Mouse (Mus musculus) urinary bladder, postnatal 10 days (tissue): Measurements from ENCODE around the gene Grifin.

ENCODE experiments used
- DNase-seq: peaks from one replicate; pipeline ENCODE4 v3.0.0; 2022; ENCODE audit warnings: low spot score

Gene Grifin

DNA sequence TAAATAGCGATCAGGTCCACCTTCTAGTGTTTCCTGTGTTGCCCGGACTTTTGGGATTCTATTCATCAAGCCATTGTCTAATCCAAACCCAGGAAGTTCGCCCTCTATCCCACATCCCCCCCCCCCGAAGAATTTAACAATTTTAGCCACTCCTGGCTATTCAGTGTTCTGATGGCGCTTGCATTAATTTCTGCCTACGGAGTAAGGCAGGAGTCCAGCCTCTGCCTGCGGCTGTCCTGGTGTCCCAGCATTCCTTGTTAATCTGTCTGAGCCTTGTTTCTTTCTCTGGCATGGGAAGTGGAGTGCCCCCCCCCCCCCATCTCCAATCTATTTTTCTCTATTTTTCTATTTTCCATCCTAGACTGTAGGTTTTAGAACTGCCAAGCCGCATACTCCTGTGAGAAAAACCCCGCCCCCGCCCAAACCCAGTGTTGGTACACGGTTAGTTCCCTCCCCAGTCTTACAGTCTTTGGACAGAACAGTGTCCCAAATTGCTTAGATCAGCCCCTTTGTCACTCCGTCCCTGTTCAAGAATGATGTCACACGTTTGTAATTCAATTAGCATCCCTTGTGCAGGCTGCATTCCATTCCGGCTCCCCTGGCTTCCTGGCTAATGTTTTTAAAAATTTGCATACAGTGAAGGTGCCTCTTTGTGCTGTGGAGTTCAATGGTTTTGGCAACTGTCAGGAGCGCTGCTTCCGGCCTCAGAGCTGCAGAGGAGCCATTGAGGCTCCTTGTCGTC, 15.4 kb downstream of the Grifin start:
- no peak for DNase-seq

DNA sequence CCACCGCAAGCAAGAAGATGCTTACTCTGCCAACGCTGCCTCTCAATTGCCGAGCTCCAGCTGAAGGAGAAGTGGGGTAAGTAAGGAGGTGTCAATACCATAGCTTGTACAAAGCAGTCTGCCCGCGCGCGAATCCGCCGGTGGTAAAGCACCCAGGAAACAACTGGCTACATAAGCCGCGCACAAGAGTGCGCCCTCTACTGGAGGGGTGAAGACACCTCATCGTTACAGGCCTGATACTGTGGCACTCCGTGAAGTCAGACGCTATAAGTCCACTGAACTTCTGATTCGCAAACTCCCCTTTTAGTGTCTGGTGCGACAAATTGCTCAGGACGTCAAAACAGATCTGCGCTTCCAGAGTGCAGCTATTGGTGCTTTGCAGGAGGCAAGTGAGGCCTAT, 18.5 kb downstream of the Grifin start:
- no peak for DNase-seq

DNA sequence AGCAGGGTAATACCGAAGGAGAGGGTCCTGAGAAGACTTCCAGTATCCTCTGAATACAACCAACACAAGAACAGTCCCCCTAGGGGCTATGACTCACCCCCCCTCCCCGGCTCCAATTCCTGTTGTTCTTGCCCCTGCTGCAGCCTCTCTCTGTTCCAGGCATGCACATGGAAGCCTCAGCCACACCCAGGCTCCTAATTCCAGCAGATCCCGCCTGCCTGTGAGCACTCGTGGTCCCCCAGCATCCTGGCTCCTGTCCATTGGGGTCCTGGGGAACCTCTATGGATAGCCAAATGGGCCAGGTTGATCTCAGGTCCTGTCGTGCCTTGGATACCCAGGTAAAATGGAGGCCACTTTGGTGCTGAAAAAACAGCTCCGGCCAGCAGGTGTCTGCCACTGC, 19.2 kb downstream of the Grifin start:
- DNase-seq: no peak

DNA sequence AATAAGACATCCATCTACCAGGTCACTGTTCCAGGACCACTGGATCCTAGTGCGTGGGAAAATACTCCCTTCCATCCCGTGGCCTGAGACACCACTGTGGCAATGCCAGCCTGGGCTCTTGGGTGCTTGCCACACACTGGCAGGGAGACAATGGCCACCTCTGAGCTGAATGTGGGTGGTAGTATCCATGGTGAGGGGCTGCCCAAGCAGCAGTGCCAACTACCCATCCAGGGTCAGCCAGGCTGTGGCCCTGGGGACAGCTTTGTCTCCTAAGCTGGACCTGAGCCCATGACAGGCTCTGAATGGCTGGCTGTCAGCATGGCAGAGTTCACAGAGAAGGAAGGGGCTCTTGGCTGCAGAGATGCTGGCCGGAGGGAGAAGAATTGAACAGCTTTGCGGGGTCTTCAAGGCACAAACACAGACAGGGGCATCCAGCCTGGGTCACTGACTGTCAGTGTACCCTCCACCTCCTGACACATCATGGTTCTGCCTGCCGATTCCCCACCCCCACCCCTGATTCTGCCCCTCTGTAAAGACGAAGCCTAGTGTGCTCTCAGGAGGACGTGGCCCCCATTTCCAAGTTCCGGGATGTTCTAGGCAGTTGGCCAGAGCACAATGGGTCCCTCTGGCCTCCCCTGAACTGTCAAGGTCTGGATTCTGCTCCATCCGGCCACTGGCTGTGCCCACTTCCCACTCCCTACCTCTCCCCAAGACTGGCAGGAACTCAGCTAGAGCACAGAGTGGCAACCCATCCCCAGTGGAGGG, 21.9 kb downstream of the Grifin start:
- DNase-seq: no peak

GRCm38 (mm10) chr5:140540106-140540505, 24.8 kb downstream of the Grifin start:
- peak; percentile 57 for DNase-seq

GRCm38 (mm10) chr5:140538111-140538683, 26.7 kb downstream of the Grifin start:
- no peak for DNase-seq

- DNase-seq: no peak
Measured at GRCm38 (mm10) chr5:140526754-140527153, 38.1 kb downstream of the Grifin start.

DNA sequence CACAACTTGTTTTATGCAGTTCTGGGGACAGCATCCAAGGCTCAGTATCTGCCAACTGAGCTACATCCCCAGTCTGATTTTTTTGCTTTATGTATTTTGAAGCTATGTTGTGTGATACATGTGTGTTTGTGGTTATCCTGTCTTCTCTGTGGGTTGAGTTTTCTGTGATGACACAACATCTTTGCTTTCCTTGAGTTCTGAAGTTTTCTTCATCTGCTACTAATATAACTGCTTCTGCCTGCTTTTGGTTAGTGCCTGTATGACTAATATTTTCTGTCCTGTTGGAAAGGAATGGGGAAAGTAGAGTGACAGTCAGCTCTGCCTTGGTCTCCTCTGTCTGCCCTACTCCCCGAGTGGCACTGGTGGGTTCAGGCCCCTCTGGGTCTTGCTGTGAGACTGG, 43.7 kb downstream of the Grifin start:
- DNase-seq: no peak

- no peak for DNase-seq
Measured at GRCm38 (mm10) chr5:140517921-140518230, 47.0 kb downstream of the Grifin start.

DNA sequence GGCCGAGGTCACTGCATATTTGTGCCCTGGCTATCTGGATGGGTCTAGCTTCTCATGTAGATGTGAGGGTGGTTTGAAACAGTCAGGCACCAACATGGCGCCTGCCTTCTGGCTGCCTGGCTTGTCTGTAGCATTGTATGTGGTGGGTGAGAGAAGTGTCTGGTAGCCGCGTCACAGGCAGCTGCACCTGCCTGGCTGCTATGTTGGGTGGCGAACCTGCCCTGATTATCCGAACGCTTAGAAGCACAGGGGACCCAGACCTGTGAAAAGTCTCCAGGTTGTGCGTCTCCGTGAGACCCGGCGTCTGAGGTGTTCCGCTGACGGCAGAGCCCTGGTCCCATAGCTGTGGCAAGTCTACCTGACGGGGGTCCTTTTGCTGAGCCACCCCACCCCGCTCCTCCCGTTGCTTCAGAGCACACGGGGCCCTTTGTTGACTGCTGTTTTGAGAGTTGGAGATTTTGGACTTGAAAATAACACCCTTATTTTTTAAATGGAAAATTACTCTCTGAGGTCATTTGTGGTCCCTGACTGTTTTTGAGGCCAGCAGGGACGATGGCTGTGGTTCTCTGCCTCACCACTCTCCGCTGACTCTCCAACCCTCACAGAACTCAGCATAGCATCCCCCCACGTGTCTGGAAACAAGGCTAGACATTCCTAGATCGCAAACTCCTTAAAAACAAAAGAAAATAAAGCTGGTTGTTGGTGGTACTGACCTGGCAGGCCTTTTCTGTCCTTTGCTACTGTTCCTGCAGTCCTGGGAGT, 47.5 kb downstream of the Grifin start:
- no peak for DNase-seq

GRCm38 (mm10) chr5:140514799-140515486, 49.9 kb downstream of the Grifin start:
- no peak for DNase-seq

GRCm38 (mm10) chr5:140513921-140514320, 51.0 kb downstream of the Grifin start:
- no peak for DNase-seq
